Mouse (Mus musculus) limb, embryonic 11.5 days (tissue): ENCODE measurements around the gene Afm. TPM values are rescaled to one million over a fixed set of nuclear protein-coding genes. Genes with fewer than 3 reads are reported as not detected.

Source experiments
- ATAC-seq: fragments of 200-750 bp; cut with Nextera tagmentation; 2 replicates; pipeline ENCODE4 v1.8.0; 2017; ENCODE audit warnings: low read depth; ENCODE audit not compliant: insufficient number of reproducible peaks, low FRiP score, low TSS enrichment
- DNase-seq: peaks from one replicate; pipeline ENCODE4 v3.0.0-alpha.2; 2015; ENCODE audit warnings: low spot score
- H3K27ac ChIP-seq: fragments of 300-500 bp; sonication (generic); replicated peaks from 2 replicates; pipeline ENCODE4 v1.5.1; 2014; ENCODE audit warnings: low read depth, mild to moderate bottlenecking, low read length
- H3K27me3 ChIP-seq: fragments of 300-500 bp; sonication (generic); 2 replicates; pipeline ENCODE4 v1.6.1; 2014; ENCODE audit warnings: mild to moderate bottlenecking, low read length, mixed read lengths; ENCODE audit not compliant: control insufficient read depth, insufficient read depth
- H3K36me3 ChIP-seq: fragments of 300-500 bp; sonication (generic); 2 replicates; pipeline ENCODE4 v1.6.1; 2014; ENCODE audit warnings: mild to moderate bottlenecking, low read length, moderate library complexity, mixed read lengths; ENCODE audit not compliant: control insufficient read depth, insufficient read depth
- H3K4me1 ChIP-seq: fragments of 300-500 bp; sonication (generic); 2 replicates; pipeline ENCODE4 v1.6.1; 2014; ENCODE audit warnings: low read length, mixed read lengths; ENCODE audit not compliant: control insufficient read depth, insufficient read depth
- H3K4me2 ChIP-seq: fragments of 300-500 bp; sonication (generic); 2 replicates; pipeline ENCODE4 v1.6.1; 2014; ENCODE audit warnings: low read depth, mild to moderate bottlenecking, moderate library complexity; ENCODE audit not compliant: severe bottlenecking
- H3K4me3 ChIP-seq: fragments of 300-500 bp; sonication (generic); 2 replicates; pipeline ENCODE4 v1.5.1; 2014; ENCODE audit warnings: low read depth, low read length
- H3K9ac ChIP-seq: fragments of 300-500 bp; sonication (generic); 2 replicates; pipeline ENCODE4 v1.6.1; 2014; ENCODE audit warnings: mild to moderate bottlenecking, low read length
- H3K9me3 ChIP-seq: fragments of 300-500 bp; sonication (generic); 2 replicates; pipeline ENCODE4 v1.6.1; 2016; ENCODE audit warnings: low read length; ENCODE audit not compliant: control insufficient read depth
- WGBS: fragments of 180-500 bp; shearing (Covaris S2); extraction: QIAGEN DNeasy Blood & Tissue Kit; methylation state at CpG from one replicate; pipeline ENCODE4 v1.1.7; 2014; 5-methylcytosine and 5-hydroxymethylcytosine counted together
- polyA plus RNA-seq: library from polyadenylated mRNA; unstranded; fragments of >200 nt; fragmentation: Nextera tagmentation; extraction: Ambion mirVana; gene quantifications from 2 replicates; pipeline ENCODE4 v1.2.1, GENCODE M21; 2014

Afm gene
- polyA plus RNA-seq, 1 experiment from 2014 or later: not detected

DNA sequence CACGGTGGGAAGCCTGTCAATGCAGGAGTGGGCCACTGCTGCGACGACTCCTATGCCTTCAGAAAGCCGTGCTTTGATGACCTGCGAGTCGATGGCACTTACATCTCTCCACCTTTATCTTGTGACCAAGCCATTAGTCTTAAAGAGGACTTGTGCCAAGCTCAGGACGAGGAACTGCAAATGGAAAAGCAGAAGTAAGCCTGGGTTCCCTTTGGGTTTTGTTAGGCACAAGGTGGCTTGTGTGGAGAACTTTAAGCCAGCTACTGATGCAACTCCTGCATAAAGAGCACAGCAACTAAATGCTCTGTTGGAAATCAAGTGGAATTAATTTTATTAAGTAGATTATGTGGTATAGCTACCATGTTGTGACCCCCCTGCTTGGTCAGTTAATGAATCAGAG lies 66.1 kb downstream of the Afm start:
- no peak overlapping the region for H3K27ac ChIP-seq
- no peaks in the 10 kb centered on the region for H3K4me1 ChIP-seq
- WGBS: 86% methylated on average over 7 of the region's 7 CpGs
- H3K27me3 ChIP-seq: no peaks in the 10 kb centered on the region
- no peaks in the 10 kb centered on the region; the same call in 1 of the 2 replicates for H3K9me3 ChIP-seq
- ATAC-seq (no peak), DNase-seq (no peak)
- H3K4me3 ChIP-seq: no peak overlapping the region
- H3K36me3 ChIP-seq: no peaks in the 10 kb centered on the region
- no peak overlapping the region for H3K4me2 ChIP-seq
- H3K9ac ChIP-seq: no peak overlapping the region

DNA sequence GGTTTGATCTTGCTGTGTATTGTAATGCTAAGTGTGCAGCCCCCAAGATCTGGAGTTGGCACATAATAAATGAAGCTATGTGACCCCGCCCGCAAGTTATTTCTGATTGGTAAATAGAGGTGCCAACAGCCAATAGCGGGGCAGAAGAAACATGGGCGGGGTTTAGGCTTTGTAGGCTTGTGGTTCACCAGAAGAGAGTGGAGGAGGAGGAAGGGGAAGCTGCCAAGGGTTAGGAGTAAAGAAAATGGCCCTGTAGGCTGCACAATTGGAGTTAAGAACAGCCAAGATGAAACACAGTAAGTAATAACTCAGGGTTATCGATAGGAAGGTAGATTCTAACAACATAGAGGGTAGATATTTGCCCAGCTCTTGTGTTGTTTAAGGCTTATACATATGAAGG lies 67.8 kb downstream of the Afm start:
- Histone ChIP-seq H3K4me3 (no peak overlapping the region), H3K9ac (no peak overlapping the region), H3K4me1 (no peaks in the 10 kb centered on the region), H3K27me3 (no peaks in the 10 kb centered on the region), H3K9me3 (no peaks in the 10 kb centered on the region), H3K27ac (no peak overlapping the region), H3K4me2 (no peak overlapping the region), H3K36me3 (no peaks in the 10 kb centered on the region)
- 74% methylated on average over 5 of the region's 5 CpGs for WGBS
- DNase-seq: no peak
- no peak for ATAC-seq

DNA sequence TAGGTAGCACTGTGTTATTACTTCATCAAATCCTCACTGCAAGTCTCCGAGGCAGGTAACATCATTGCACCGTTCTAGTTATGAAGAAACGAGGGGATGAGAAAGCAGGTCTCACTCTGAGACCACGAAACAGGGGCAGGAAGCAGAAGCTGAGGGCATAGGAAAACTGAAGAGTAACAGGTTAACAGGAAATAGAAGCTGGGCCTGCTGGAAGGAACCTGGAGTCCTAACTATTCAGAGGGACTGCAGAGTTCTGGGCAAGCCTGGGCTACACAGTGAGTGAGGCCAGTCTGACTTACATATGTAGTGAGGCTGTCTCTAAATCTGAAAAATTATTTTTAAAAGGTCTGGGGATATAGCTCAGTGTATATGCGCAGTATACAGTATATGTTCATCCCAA lies 69.4 kb downstream of the Afm start:
- no peak for DNase-seq
- no peak overlapping the region for H3K9ac ChIP-seq
- no peak for ATAC-seq
- H3K4me2 ChIP-seq: no peak overlapping the region
- H3K9me3 ChIP-seq: no peaks in the 10 kb centered on the region
- H3K36me3 ChIP-seq: no peaks in the 10 kb centered on the region
- no peak overlapping the region for H3K4me3 ChIP-seq
- H3K27me3 ChIP-seq: no peaks in the 10 kb centered on the region
- no peaks in the 10 kb centered on the region for H3K4me1 ChIP-seq
- 88% methylated on average over 5 of the region's 5 CpGs for WGBS
- no peak overlapping the region for H3K27ac ChIP-seq

DNA sequence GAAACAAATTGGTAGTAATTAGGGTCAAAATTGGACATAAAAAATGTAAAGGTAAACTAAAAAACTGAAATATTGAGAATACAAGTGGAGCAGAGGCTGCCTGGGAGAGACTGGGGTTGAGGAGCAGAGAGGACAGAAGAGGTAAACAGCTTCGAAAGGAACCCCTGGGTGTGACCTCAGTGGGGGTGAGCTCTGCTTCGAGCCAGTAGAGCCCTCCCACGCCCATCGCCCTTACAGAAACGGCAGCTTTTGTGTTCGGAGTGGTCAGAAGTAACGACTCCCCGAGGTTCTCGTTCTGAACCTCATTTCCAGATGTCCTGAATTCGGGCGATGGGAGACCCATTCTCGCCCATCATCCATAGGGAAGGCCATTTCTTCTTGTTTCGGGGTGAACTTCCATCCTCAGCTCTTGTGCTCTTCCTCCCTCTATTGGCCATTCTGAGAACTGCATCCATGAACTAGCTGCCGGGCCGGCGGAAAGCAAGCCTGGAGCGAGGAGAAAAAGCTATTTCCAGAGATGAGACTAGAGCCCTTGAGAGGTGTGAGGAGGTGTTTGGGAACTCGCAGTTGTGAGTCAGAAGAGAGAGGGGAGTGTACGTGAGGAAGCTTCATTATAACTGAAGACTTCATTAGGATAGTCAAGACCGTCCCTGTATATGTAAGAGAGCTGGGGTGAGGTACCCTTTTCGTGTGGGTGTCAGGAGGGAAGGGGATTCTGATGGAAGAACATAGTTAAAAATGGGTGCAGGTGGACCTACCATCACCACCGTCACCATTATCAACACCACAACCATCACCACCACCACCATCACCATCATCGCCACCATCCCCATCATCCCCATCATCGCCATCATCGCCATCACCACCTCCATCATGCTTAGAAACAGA lies 70.2 kb downstream of the Afm start:
- H3K4me2 ChIP-seq: peak overlapping the region; percentile 41; the same call in 1 of the 2 replicates
- no peaks in the 10 kb centered on the region for H3K36me3 ChIP-seq
- ATAC-seq: peak; percentile 62; the same call in 1 of the 2 replicates
- no peaks in the 10 kb centered on the region for H3K27me3 ChIP-seq
- no peak overlapping the region for H3K27ac ChIP-seq
- no peaks in the 10 kb centered on the region for H3K4me1 ChIP-seq
- peak overlapping the region; percentile 5; the same call in 1 of the 2 replicates for H3K4me3 ChIP-seq
- H3K9ac ChIP-seq: 0 out of 2 replicates have a peak overlapping the region, but pooled peaks have one; percentile 17
- H3K9me3 ChIP-seq: no peaks in the 10 kb centered on the region
- WGBS: 26% methylated on average over 25 of the region's 25 CpGs
- DNase-seq: peak; percentile 83

DNA sequence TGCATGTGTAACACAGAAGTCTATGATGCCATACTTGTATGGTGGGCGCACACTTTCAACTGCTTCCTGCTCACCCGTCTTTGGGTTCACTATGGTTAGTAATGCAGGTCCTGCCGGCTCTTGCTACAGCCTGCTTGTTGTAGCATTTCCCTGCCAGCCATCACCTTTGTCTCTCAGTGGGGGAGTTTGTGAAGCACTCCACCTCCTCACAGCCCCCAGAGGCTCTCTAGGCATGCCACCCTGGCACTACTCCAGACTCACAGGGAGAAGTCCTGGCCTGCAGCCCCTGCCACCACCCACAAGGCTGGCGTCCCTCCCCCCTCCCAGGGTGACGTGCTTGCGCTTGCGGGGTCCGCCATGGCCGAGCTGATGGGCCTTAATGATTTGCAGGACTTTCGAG lies 71.9 kb downstream of the Afm start:
- H3K4me1 ChIP-seq: no peaks in the 10 kb centered on the region

DNA sequence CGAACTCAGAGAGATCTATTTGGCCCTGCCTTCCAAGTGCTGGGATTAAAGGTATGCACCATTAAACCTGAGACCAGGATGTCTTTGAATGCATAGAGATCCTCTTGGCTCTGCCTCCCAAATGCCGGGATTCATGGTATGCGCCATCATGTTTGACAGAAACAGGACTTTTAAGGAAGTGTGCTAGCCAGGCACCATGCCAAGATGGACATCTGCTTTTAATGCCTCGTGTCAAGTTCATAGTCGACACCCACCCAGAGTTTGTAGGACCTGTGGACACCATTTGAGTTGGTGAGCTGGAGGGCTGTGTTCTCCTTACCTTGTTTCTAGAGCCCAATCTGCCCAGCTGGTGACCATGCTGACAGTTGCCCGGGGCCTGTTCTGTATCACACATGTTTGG lies 73.2 kb downstream of the Afm start:
- Histone ChIP-seq H3K9me3 (no peaks in the 10 kb centered on the region), H3K27ac (no peak overlapping the region), H3K9ac (no peak overlapping the region), H3K4me3 (no peak overlapping the region), H3K36me3 (no peaks in the 10 kb centered on the region), H3K4me1 (no peaks in the 10 kb centered on the region), H3K27me3 (no peaks in the 10 kb centered on the region), H3K4me2 (no peak overlapping the region)
- ATAC-seq: no peak
- WGBS: 81% methylated on average over 6 of the region's 6 CpGs
- no peak for DNase-seq

More for the DNA sequence above, 71.9 kb downstream of the Afm start:
- no peak for ATAC-seq
- H3K9ac ChIP-seq: no peak overlapping the region
- no peak overlapping the region for H3K27ac ChIP-seq
- no peak for DNase-seq
- H3K36me3 ChIP-seq: no peaks in the 10 kb centered on the region
- no peaks in the 10 kb centered on the region for H3K27me3 ChIP-seq
- H3K4me2 ChIP-seq: no peak overlapping the region
- H3K4me3 ChIP-seq: no peak overlapping the region
- H3K9me3 ChIP-seq: no peaks in the 10 kb centered on the region
- WGBS: 81% methylated on average over 10 of the region's 10 CpGs

DNA sequence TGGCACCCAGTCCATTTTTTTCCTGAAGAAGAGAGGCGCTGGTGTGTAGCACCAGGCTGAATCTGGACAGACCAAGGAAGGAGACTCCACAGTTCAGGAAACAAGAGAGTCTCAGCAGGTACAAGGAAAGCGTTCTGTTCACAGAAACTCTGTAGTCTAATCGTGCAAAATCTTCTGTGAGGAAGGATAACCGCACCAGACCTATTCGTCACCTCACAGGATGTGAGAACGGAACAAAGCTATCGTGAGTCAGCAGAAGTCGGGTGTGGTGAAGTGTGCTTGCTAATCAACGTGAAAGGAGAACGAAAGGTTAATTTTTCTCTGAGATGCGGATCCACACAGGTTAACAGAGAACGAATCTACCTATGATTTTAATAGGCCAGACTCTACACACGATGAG lies 76.2 kb downstream of the Afm start:
- Histone ChIP-seq H3K9ac (no peak overlapping the region), H3K4me1 (no peaks in the 10 kb centered on the region), H3K4me2 (no peak overlapping the region), H3K36me3 (no peaks in the 10 kb centered on the region), H3K27ac (no peak overlapping the region), H3K4me3 (no peak overlapping the region), H3K27me3 (no peaks in the 10 kb centered on the region), H3K9me3 (no peaks in the 10 kb centered on the region)
- WGBS: 91% methylated on average over 13 of the region's 13 CpGs
- DNase-seq (no peak), ATAC-seq (no peak)

DNA sequence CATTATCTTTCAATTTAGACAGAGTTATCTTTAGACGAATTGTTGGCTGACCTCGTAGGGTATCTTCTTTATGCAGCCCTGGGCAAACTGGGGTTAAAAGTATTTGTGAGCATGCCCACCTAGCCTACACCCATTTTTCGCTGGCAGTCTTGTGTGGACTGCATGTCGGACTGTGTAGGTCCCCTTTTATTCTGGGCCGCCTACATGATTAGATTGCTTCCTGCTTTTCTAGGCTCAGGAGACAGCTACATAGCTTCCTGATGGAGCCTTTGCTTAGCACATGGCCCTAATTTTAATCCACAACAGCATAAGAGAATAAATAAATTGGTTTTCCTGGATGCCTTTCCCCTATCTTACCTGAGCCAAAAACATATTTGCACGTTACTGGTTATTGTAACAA lies 77.4 kb downstream of the Afm start:
- ATAC-seq (no peak), DNase-seq (no peak)
- WGBS: 84% methylated on average over 6 of the region's 6 CpGs
- Histone ChIP-seq H3K36me3 (no peaks in the 10 kb centered on the region), H3K4me3 (no peak overlapping the region), H3K9me3 (no peaks in the 10 kb centered on the region), H3K27me3 (no peaks in the 10 kb centered on the region), H3K27ac (no peak overlapping the region), H3K4me1 (no peaks in the 10 kb centered on the region), H3K9ac (no peak overlapping the region), H3K4me2 (no peak overlapping the region)
